Mouse (Mus musculus): ENCODE measurements around the gene Tmem220. TPM values are rescaled to one million over a fixed set of nuclear protein-coding genes. Genes with fewer than 3 reads are reported as not detected.

Gene Tmem220
- total RNA-seq (2014; rRNA removed) (0.11 and 0.28 TPM in 2 replicates), polyA plus RNA-seq (2015; fragmentation: Nextera tagmentation; extraction: Ambion mirVana) (0.50 and 0.93 TPM in 2 replicates)

DNA sequence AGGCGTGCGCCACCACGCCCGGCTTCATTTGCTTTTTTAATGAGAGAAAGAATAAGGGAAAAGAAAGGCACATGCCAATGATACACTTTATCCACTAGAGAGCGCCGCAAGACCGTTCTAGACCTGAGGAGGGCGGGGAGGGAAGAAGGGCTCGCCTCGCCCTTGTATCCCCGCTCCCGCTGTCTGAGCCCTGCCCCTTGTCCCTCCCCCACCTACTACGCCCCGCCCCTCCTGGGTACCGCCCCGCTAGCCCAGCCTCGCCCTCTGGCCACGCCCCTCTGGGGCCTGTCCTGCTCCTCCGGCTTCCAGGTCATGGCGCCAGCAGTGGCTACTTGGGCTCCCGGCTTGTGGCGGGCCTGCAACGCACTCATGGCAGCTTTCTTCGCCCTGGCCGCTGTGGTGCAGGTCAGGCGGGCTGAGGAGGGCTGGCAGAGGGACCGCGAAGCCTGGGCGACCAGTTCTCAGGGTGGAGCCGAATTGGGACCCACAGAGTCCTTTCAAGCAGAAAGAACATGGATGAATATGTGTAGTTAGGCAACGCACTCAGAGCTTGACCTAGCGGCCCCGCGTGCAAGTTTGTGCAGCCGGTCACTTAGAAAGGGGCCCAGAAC is at the start of gene Tmem220:
Gene Tmem220 (plus strand): TSS at position 288 of the 611 bp plus-strand sequence.
- DNase-seq (ENCODE audit: low spot score) (peak; percentile 95), ATAC-seq (ENCODE audit: low FRiP score) (peak; percentile 94)
- WGBS, result 2% methylated on average over 35 of the region's 35 CpGs
- Histone ChIP-seq H3K4me2 (ENCODE audit: low read depth, low read length, poor library complexity, severe bottlenecking) (peak within 1 kb of the TSS; percentile 79), H3K4me3 (ENCODE audit: low read depth, low read length) (peak within 1 kb of the TSS; percentile 40), H3K27me3 (ENCODE audit: insufficient read depth, low read length) (no peaks in the 10 kb centered on the region), H3K4me1 (ENCODE audit: insufficient read depth, low read length) (no peaks in the 10 kb centered on the region), H3K9ac (replicated peaks; ENCODE audit: low read length, poor library complexity, severe bottlenecking) (peak within 1 kb of the TSS; percentile 50; the same call in 1 of the 2 replicates), H3K27ac (ENCODE audit: low read depth, low read length) (no peak within 1 kb of the TSS), H3K36me3 (ENCODE audit: insufficient read depth, low read length) (no peaks in the 10 kb centered on the region), H3K9me3 (ENCODE audit: low read length) (no peaks in the 10 kb centered on the region)
- TF ChIP-seq CTCF (IDR thresholded peaks at IDR 0.05), result peak; percentile 80

DNA sequence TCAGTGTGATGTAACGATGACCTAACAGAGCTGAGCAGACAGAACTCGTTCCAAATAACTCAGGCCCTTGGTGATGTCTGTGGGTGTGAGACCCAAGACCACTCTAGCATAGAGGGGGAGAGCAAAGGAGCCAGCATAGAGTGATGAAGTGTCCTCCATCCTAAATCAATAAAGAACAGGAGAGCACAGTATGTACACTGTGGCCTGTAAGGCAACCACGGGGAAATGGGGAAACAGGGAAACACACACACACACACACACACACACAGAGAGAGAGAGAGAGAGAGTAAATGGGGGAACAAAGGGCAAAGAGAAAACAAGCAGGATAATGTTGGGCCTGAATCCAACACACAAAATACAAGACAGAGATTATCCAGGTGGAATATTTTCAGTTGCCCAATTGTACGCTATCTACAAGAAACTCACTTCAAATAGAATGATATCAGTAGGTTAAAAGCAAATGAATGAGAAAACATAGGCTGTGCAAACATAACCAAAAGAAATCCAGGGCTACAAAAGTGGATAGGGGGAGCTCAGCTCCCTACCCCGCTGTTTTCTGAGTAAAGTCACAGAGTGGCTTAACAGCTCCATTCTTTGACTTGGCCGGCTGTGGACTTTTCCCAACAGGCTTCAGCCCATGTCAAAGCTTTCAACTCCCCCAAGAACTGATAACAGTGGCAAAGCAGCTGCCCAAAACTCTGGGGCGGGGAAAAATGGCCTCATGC is 49.2 kb upstream of the Tmem220 start:
- TF ChIP-seq CTCF (IDR thresholded peaks at IDR 0.05), result no peak
- ATAC-seq (ENCODE audit: low FRiP score) (no peak), DNase-seq (ENCODE audit: low spot score) (no peak)
- Histone ChIP-seq H3K27me3 (ENCODE audit: insufficient read depth, low read length) (no peaks in the 10 kb centered on the region), H3K4me1 (ENCODE audit: insufficient read depth, low read length) (no peaks in the 10 kb centered on the region), H3K9ac (replicated peaks; ENCODE audit: low read length, poor library complexity, severe bottlenecking) (no peak overlapping the region), H3K4me2 (ENCODE audit: low read depth, low read length, poor library complexity, severe bottlenecking) (no peak overlapping the region), H3K9me3 (ENCODE audit: low read length) (peaks cover 11% of the 10 kb centered on the region; the same call in 1 of the 2 replicates), H3K36me3 (ENCODE audit: insufficient read depth, low read length) (no peaks in the 10 kb centered on the region), H3K4me3 (ENCODE audit: low read depth, low read length) (no peak overlapping the region), H3K27ac (ENCODE audit: low read depth, low read length) (no peak overlapping the region)
- WGBS, result 94% methylated on average over 7 of the region's 7 CpGs

DNA sequence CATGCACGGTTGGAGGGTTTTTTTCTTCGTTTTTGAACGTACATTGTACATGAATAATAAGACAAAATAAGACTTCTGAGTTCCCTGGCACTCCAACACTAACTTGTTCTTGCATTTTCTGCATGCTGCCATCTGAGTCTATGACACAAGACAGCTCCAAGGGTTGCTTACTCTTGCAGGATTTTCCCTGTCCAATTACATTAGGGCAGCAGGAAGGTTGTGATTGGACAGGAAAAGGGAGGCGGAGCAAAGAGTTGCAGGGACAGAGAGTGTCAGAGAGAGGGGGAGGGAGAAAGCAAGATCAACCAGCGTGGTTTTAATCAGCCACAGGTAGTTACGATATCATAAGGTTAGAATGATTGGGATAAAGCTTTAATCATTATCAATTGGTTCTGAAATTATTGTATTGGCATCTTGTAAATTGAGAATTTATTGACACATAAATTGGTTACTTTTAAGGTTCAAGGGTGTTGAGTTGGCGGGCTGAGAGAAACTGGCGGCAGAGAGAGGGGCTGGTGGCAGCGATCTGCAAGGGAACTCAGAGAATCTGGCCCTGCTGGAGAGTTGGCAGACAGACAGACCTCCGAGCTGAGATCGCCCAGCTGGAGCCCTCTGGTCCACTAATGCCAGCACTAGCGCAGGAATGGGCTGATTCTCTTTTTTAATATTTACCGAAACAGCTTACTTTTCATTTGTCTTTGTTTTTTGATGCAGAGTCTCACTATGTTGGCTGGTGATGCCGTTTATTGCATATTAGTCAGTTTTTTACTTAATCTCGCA is 43.4 kb upstream of the Tmem220 start:
- peaks cover 4% of the 10 kb centered on the region; the same call in 1 of the 2 replicates for H3K4me1 ChIP-seq (ENCODE audit: insufficient read depth, low read length)
- H3K27me3 ChIP-seq (ENCODE audit: insufficient read depth, low read length), result no peaks in the 10 kb centered on the region
- no peak overlapping the region for H3K4me3 ChIP-seq (ENCODE audit: low read depth, low read length)
- H3K9ac ChIP-seq (replicated peaks; ENCODE audit: low read length, poor library complexity, severe bottlenecking), result no peak overlapping the region
- no peak for TF ChIP-seq CTCF (IDR thresholded peaks at IDR 0.05)
- no peak for ATAC-seq (ENCODE audit: low FRiP score)
- DNase-seq (ENCODE audit: low spot score), result no peak
- H3K4me2 ChIP-seq (ENCODE audit: low read depth, low read length, poor library complexity, severe bottlenecking), result no peak overlapping the region
- no peaks in the 10 kb centered on the region for H3K9me3 ChIP-seq (ENCODE audit: low read length)
- no peaks in the 10 kb centered on the region for H3K36me3 ChIP-seq (ENCODE audit: insufficient read depth, low read length)
- WGBS, result 79% methylated on average over 15 of the region's 15 CpGs
- H3K27ac ChIP-seq (ENCODE audit: low read depth, low read length), result no peak overlapping the region

DNA sequence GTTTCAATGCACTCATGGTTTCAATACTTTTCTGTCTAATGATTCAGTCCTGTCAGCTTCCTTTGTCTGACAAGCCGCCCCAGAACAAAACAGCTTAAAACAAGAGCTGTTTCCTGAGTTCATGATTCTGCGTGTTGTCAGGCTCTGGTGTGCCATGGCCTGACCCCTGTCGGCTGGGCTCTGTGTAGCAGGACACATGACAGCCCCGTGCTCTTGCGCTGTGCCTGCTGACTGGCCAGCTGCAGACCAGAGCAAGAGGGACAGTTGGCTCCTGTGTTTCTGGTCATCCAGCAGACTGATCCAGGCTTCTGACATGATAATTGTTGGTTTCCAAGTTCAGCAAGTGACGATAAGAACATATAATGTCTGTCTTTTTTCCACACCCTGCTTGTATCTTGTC is 42.2 kb upstream of the Tmem220 start:
- ATAC-seq (ENCODE audit: low FRiP score) (no peak), DNase-seq (ENCODE audit: low spot score) (peak; percentile 49)
- 43% methylated on average over 6 of the region's 6 CpGs for WGBS

DNA sequence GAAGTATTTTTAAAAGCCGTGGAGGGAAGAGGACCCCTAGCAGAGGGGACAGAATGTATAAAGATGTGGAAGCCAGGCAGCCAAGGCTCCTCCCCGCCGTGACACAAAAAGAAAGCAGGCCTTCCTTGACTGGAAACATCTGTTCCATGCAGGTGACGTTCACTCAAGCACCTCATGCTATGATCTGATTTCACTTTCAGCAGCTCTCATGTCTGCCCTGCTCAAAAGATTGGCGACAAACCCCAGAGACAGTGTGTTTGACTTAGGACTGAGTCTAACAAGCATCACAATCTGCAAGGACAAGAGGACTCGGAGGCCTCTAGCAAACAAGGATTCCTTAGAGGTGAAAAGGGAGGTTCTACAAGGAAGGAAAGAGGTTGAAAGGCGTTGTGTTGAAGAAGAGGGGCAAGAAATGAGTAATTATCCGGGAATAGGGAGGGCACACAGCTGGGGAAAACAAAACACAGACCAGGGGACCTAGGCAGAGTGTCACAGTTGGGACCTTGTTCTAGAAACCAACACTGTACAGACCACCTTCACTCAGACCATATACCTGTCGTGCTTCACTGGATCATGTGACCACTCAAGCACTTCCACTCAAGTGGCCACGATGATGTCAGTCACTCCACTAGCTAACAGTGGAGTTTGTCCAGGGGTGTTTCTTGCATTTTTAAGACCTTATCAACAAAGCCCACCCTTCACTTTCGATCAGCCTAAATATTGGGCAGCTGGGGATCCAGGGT is 41.4 kb upstream of the Tmem220 start:
- TF ChIP-seq CTCF (IDR thresholded peaks at IDR 0.05), result no peak
- no peak overlapping the region for H3K4me3 ChIP-seq (ENCODE audit: low read depth, low read length)
- no peaks in the 10 kb centered on the region for H3K9me3 ChIP-seq (ENCODE audit: low read length)
- no peaks in the 10 kb centered on the region for H3K27me3 ChIP-seq (ENCODE audit: insufficient read depth, low read length)
- 70% methylated on average over 11 of the region's 11 CpGs for WGBS
- no peak for ATAC-seq (ENCODE audit: low FRiP score)
- H3K4me2 ChIP-seq (ENCODE audit: low read depth, low read length, poor library complexity, severe bottlenecking), result no peak overlapping the region
- H3K4me1 ChIP-seq (ENCODE audit: insufficient read depth, low read length), result peaks cover 4% of the 10 kb centered on the region; the same call in 1 of the 2 replicates
- no peak overlapping the region for H3K9ac ChIP-seq (replicated peaks; ENCODE audit: low read length, poor library complexity, severe bottlenecking)
- H3K36me3 ChIP-seq (ENCODE audit: insufficient read depth, low read length), result no peaks in the 10 kb centered on the region
- no peak for DNase-seq (ENCODE audit: low spot score)
- 0 out of 2 replicates have a peak overlapping the region, but pooled peaks have one; percentile 67 for H3K27ac ChIP-seq (ENCODE audit: low read depth, low read length)

More for the DNA sequence above, 42.2 kb upstream of the Tmem220 start:
- H3K4me2 ChIP-seq (ENCODE audit: low read depth, low read length, poor library complexity, severe bottlenecking), result no peak overlapping the region
- no peak overlapping the region for H3K27ac ChIP-seq (ENCODE audit: low read depth, low read length)
- no peaks in the 10 kb centered on the region for H3K27me3 ChIP-seq (ENCODE audit: insufficient read depth, low read length)
- no peak overlapping the region for H3K9ac ChIP-seq (replicated peaks; ENCODE audit: low read length, poor library complexity, severe bottlenecking)
- H3K36me3 ChIP-seq (ENCODE audit: insufficient read depth, low read length), result no peaks in the 10 kb centered on the region
- H3K9me3 ChIP-seq (ENCODE audit: low read length), result no peaks in the 10 kb centered on the region
- H3K4me1 ChIP-seq (ENCODE audit: insufficient read depth, low read length), result peaks cover 4% of the 10 kb centered on the region; the same call in 1 of the 2 replicates
- no peak overlapping the region for H3K4me3 ChIP-seq (ENCODE audit: low read depth, low read length)
- TF ChIP-seq CTCF (IDR thresholded peaks at IDR 0.05), result peak; percentile 61

All from midbrain, postnatal 0 days (tissue).